Mouse (Mus musculus): ENCODE measurements around the gene Vamp9.

DNA sequence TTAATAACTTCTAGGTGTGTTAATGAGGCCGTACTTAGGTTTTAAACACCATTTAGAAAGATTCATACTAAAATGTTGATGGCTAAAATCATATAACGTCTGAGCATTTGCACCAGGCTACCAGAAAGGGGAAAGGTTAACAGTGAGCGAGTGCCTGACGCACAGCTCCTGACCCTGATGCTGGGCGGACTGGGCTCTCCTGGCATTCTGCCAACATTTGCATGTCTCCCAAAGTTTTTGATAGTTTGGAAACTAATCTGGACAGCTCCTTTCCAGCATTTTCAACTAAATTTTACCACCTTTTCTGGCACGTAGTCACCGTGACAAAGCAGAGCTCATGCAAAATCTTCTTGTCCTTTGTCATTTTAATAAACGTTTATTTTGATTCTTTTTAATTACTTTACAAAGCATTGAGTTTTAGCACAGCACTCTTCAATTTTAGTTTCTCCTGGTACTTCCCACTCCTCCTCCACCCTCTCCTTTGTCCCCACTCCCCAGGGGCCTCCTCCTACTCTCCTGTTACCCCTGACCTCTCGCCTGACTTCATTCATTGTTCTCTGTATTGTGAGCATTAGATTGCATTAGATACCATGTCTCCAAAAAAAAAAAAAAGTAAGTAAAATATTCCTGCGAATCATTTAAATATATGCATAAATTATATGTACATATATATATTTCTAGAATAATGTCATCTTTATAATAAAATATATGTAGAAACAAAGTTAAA, 35.9 kb downstream of the Vamp9 start:
- TF ChIP-seq CHD2 (IDR thresholded peaks at IDR 0.05; ENCODE audit: low read depth, low read length) (no peak), ZC3H11A (IDR thresholded peaks at IDR 0.05; ENCODE audit: borderline replicate concordance, low read depth, low read length) (no peak), ZNF384 (IDR thresholded peaks at IDR 0.05; ENCODE audit: low read depth, low read length) (peak; percentile 69), HCFC1 (IDR thresholded peaks at IDR 0.05; ENCODE audit: borderline replicate concordance, insufficient read depth, low read length) (no peak), MAFK (IDR thresholded peaks at IDR 0.05; ENCODE audit: insufficient read depth, low read depth, low read length) (no peak)

Data from ES-E14 (cell line).